Mouse (Mus musculus) thymus, postnatal 10 days (tissue): ENCODE data around the gene Sema4f.

Source experiments
- DNase-seq, 2 experiments: peaks; one replicate each; pipeline ENCODE4 v3.0.0; 2021; ENCODE audit warnings: low spot score in 2 of 2

The Sema4f gene

DNA sequence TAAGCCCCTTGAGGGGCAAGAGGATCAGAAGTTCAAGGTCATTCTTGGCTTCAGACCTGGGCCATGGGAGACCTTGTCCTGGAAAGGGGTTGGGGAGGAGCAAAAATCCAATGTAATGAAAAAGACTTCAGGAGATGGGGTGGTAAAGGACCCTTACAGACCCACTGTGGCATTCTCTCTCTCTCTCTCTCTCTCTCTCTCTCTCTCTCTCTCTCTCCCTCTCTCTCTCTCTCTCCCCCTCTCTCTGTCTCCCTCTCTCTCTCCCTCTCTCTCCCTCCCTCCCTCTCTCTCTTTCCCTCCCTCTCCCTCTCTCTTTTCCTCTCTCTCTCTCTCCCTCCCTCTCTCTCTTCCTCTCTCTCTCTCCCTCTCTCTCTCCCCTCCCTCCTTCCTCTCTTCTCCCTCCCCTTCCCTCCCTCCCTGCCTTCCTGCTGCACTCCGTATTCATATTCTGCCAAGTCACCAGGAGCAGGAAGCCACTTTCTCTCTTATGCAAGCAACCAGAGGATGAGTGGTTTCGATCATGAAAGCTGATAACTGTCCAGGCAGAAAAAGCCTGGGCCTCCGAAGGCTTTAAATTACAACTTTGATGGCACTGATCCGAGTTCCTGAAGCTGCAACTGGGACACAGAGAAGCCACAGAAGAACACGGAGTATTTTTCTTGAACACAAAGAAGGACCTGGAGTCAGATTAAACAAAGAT lies 67.8 kb downstream of the Sema4f start:
- DNase-seq, result no peak

DNA sequence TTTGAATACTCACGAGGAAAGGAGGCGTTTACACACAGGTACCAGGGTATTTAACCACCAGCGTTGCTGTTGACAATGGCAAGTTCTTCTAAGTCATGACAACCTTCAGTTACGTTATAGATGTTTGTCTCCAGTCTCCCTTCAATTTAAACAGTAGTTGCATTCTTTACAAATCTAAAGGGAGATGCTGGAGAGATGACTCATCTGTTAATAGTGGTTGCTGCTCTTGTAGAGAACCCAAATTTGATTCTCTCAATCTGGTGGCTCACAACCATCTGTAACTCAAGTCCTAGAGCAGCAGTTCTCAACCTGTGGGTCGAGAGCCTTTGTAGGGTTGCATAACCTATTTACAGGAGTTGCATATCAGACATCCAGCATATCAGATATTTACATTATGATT lies 71.1 kb downstream of the Sema4f start:
- DNase-seq, result no peak

DNA sequence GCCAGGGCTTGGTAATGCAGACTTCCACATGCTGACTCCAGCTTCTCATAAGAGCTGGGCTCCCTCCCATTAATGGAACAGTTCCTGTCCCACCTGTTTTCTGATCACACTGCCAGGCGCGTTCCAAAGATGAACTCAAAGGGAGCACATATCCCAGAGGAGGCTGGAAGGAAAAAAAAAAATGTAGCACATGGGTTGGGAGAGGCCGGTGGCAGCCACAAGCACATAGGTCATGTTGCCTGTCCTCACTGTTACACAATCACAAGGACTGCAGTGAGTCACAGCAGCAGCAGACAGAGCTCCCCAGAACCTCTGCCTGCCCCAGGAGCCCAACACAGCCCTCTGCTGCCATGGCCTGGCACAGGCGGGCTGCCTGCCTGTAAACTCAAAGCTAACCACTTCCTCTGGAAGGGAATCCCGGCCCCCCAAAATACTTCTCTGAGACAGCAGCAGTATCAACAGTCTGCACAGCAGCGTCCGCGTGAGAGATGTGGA lies 76.1 kb downstream of the Sema4f start:
- DNase-seq, result peak; percentile 77 to 79

DNA sequence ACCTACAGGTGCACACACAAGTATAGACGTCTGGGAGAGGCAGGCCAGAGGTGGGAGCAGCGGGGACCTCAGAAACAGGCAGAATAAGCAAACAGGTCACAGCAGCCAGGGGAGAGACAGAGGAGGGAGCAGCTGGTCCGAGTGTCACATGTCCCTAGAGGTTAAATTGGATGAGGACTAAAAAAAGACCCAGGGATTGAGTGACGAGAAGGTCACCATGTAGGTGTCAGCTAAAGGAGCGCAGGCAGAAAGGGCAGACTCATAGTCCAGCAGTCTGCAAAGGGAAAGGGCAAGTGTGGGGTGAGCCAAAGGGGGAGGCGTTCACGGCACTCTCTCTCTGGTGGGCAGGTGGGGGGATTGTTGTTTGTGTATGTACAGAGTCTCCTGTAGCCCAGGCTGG lies 77.1 kb downstream of the Sema4f start:
- DNase-seq, result no peak

DNA sequence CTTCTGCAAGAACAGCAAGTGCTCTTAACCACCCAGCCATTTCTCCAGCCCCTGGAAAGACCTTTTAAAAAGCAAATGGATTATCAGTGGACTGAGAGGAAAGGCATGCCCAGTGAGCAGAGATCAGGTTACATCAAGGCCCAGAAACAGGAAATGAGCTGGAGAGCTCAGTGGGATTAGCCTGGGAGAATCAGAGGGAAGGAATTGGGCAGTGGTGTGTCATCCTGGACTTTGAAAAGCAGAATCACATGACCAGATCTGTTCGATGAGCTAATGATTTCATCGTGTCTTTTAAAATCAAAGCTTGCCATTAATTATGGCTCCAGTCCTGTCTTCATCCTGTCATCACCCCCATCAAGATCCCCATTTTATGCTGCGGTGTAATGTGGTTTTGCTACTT lies 77.5 kb downstream of the Sema4f start:
- DNase-seq, result no peak
